Mouse (Mus musculus): ENCODE measurements around the gene Spag6. TPM values are rescaled to one million over a fixed set of nuclear protein-coding genes. Genes with fewer than 3 reads are reported as not detected.

The Spag6 gene
- polyA plus RNA-seq, 1 experiment: 0.51 TPM

- no peak for TF ChIP-seq POLR2A (IDR thresholded peaks at IDR 0.05; ENCODE audit: low read depth, low read length)
- no peak for TF ChIP-seq CTCF (IDR thresholded peaks at IDR 0.05; ENCODE audit: extremely low read depth, insufficient read depth, insufficient read length, insufficient replicate concordance)
- H3K27ac ChIP-seq (ENCODE audit: insufficient read depth, low read length): no peak overlapping the region
- 84% methylated on average over 8 of the region's 8 CpGs for WGBS
- no peak for DNase-seq (ENCODE audit: low read depth in 1 of 2, low spot score in 2 of 2)
- H3K4me3 ChIP-seq (ENCODE audit: extremely low read depth, insufficient read depth, insufficient read length): no peak overlapping the region
- no peaks in the 10 kb centered on the region for H3K4me1 ChIP-seq (ENCODE audit: control insufficient read depth, insufficient read depth, insufficient read length)
- no peaks in the 10 kb centered on the region for H3K36me3 ChIP-seq (ENCODE audit: control insufficient read depth, insufficient read depth, low read length)
- H3K27me3 ChIP-seq (ENCODE audit: control insufficient read depth, insufficient read depth, low read length): no peaks in the 10 kb centered on the region
Measured at GRCm38 (mm10) chr2:18772413-18772812, 78.6 kb downstream of the Spag6 start.

DNA sequence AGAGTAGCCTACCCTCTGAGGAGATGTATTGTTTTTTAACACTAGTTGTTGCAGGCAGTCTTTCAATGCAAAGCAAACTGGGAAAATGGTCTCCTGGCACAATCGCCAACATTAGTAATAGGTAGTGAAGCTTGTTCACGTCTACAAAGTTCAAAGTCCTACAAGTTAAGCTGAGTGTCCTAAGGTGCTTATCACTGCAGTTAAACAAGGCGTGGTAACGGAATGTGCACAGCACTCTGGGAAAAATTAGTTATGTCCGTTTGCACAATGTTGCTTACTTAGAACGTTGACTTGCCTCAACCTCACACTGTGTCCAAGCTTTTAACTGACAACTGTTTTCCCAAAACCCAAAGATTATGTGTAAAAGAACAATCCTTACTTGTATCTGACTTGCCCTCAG, 80.5 kb downstream of the Spag6 start:
- Histone ChIP-seq H3K27me3 (ENCODE audit: control insufficient read depth, insufficient read depth, low read length) (no peaks in the 10 kb centered on the region), H3K4me1 (ENCODE audit: control insufficient read depth, insufficient read depth, insufficient read length) (no peaks in the 10 kb centered on the region), H3K27ac (ENCODE audit: insufficient read depth, low read length) (no peak overlapping the region), H3K36me3 (ENCODE audit: control insufficient read depth, insufficient read depth, low read length) (no peaks in the 10 kb centered on the region), H3K4me3 (ENCODE audit: extremely low read depth, insufficient read depth, insufficient read length) (no peak overlapping the region)
- DNase-seq (ENCODE audit: low read depth in 1 of 2, low spot score in 2 of 2): no peak
- TF ChIP-seq POLR2A (IDR thresholded peaks at IDR 0.05; ENCODE audit: low read depth, low read length): no peak
- no peak for TF ChIP-seq CTCF (IDR thresholded peaks at IDR 0.05; ENCODE audit: extremely low read depth, insufficient read depth, insufficient read length, insufficient replicate concordance)
- WGBS: 88% methylated on average over 6 of the region's 6 CpGs

GRCm38 (mm10) chr2:18778220-18778619, 84.4 kb downstream of the Spag6 start:
- WGBS: 60% methylated on average over 9 of the region's 9 CpGs
- DNase-seq (ENCODE audit: low read depth in 1 of 2, low spot score in 2 of 2): no peak
- no peaks in the 10 kb centered on the region for H3K4me1 ChIP-seq (ENCODE audit: control insufficient read depth, insufficient read depth, insufficient read length)
- H3K27me3 ChIP-seq (ENCODE audit: control insufficient read depth, insufficient read depth, low read length): no peaks in the 10 kb centered on the region
- H3K36me3 ChIP-seq (ENCODE audit: control insufficient read depth, insufficient read depth, low read length): no peaks in the 10 kb centered on the region
- TF ChIP-seq POLR2A (IDR thresholded peaks at IDR 0.05; ENCODE audit: low read depth, low read length) (no peak), CTCF (IDR thresholded peaks at IDR 0.05; ENCODE audit: extremely low read depth, insufficient read depth, insufficient read length, insufficient replicate concordance) (no peak)
- no peak overlapping the region for H3K27ac ChIP-seq (ENCODE audit: insufficient read depth, low read length)
- no peak overlapping the region for H3K4me3 ChIP-seq (ENCODE audit: extremely low read depth, insufficient read depth, insufficient read length)

DNA sequence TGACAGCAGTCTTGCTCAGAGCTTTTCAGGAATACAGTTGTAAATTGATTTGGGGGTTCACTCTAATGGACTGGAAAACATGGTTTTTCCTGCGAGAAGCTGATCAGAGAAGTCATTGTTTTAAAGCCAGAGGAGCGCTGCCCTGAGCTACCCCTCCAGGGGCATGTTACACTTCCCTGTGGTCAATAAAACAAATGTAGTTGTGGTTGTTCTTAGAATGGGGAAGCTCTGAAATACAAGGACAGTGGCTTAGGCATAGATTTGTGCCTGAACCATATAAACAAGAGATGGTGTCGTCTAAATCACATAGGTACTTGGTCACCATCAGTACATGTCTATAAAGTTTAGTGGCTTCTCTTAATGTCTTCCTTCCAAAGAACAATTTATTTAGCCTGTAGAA, 86.0 kb downstream of the Spag6 start:
- Histone ChIP-seq H3K36me3 (ENCODE audit: control insufficient read depth, insufficient read depth, low read length) (no peaks in the 10 kb centered on the region), H3K4me1 (ENCODE audit: control insufficient read depth, insufficient read depth, insufficient read length) (no peaks in the 10 kb centered on the region), H3K27ac (ENCODE audit: insufficient read depth, low read length) (no peak overlapping the region), H3K27me3 (ENCODE audit: control insufficient read depth, insufficient read depth, low read length) (no peaks in the 10 kb centered on the region), H3K4me3 (ENCODE audit: extremely low read depth, insufficient read depth, insufficient read length) (no peak overlapping the region)
- DNase-seq (ENCODE audit: low read depth in 1 of 2, low spot score in 2 of 2): no peak
- 50% methylated on average over 3 of the region's 3 CpGs for WGBS
- TF ChIP-seq POLR2A (IDR thresholded peaks at IDR 0.05; ENCODE audit: low read depth, low read length): no peak

GRCm38 (mm10) chr2:18781296-18781695, 87.5 kb downstream of the Spag6 start:
- Histone ChIP-seq H3K36me3 (ENCODE audit: control insufficient read depth, insufficient read depth, low read length) (no peaks in the 10 kb centered on the region), H3K27me3 (ENCODE audit: control insufficient read depth, insufficient read depth, low read length) (no peaks in the 10 kb centered on the region), H3K4me1 (ENCODE audit: control insufficient read depth, insufficient read depth, insufficient read length) (no peaks in the 10 kb centered on the region), H3K4me3 (ENCODE audit: extremely low read depth, insufficient read depth, insufficient read length) (no peak overlapping the region), H3K27ac (ENCODE audit: insufficient read depth, low read length) (no peak overlapping the region)
- TF ChIP-seq POLR2A (IDR thresholded peaks at IDR 0.05; ENCODE audit: low read depth, low read length): no peak
- no peak for TF ChIP-seq CTCF (IDR thresholded peaks at IDR 0.05; ENCODE audit: extremely low read depth, insufficient read depth, insufficient read length, insufficient replicate concordance)
- no peak for DNase-seq (ENCODE audit: low read depth in 1 of 2, low spot score in 2 of 2)
- 93% methylated on average over 7 of the region's 7 CpGs for WGBS

- no peak overlapping the region for H3K27ac ChIP-seq (ENCODE audit: insufficient read depth, low read length)
- no peak for DNase-seq (ENCODE audit: low read depth in 1 of 2, low spot score in 2 of 2)
- no peaks in the 10 kb centered on the region for H3K4me1 ChIP-seq (ENCODE audit: control insufficient read depth, insufficient read depth, insufficient read length)
- WGBS: 79% methylated on average over 4 of the region's 4 CpGs
- peaks cover 2% of the 10 kb centered on the region; the same call in 1 of the 2 replicates for H3K27me3 ChIP-seq (ENCODE audit: control insufficient read depth, insufficient read depth, low read length)
- no peak overlapping the region for H3K4me3 ChIP-seq (ENCODE audit: extremely low read depth, insufficient read depth, insufficient read length)
- H3K36me3 ChIP-seq (ENCODE audit: control insufficient read depth, insufficient read depth, low read length): no peaks in the 10 kb centered on the region
- TF ChIP-seq POLR2A (IDR thresholded peaks at IDR 0.05; ENCODE audit: low read depth, low read length): no peak
- TF ChIP-seq CTCF (IDR thresholded peaks at IDR 0.05; ENCODE audit: extremely low read depth, insufficient read depth, insufficient read length, insufficient replicate concordance): no peak
Measured at GRCm38 (mm10) chr2:18794261-18794660, 100.4 kb downstream of the Spag6 start.

- Histone ChIP-seq H3K4me3 (ENCODE audit: extremely low read depth, insufficient read depth, insufficient read length) (no peak overlapping the region), H3K36me3 (ENCODE audit: control insufficient read depth, insufficient read depth, low read length) (no peaks in the 10 kb centered on the region), H3K27ac (ENCODE audit: insufficient read depth, low read length) (no peak overlapping the region), H3K27me3 (ENCODE audit: control insufficient read depth, insufficient read depth, low read length) (peaks cover 18% of the 10 kb centered on the region), H3K4me1 (ENCODE audit: control insufficient read depth, insufficient read depth, insufficient read length) (peaks cover 3% of the 10 kb centered on the region; the same call in 1 of the 2 replicates)
- TF ChIP-seq CTCF (IDR thresholded peaks at IDR 0.05; ENCODE audit: extremely low read depth, insufficient read depth, insufficient read length, insufficient replicate concordance): no peak
- no peak for TF ChIP-seq POLR2A (IDR thresholded peaks at IDR 0.05; ENCODE audit: low read depth, low read length)
- WGBS: 93% methylated on average over 8 of the region's 8 CpGs
- no peak for DNase-seq (ENCODE audit: low read depth in 1 of 2, low spot score in 2 of 2)
Measured at GRCm38 (mm10) chr2:18797776-18798175, 103.9 kb downstream of the Spag6 start.
